Mouse (Mus musculus) right cerebral cortex, adult 2 months (tissue): Measurements from ENCODE around the gene Map3k5.
A peak's percentile ranks its signal among the peaks of the same experiment; 100 is the strongest.

Experiments
- DNase-seq, 2 experiments: peaks; one replicate each; pipeline ENCODE4 v3.0.0; 2021 to 2022; ENCODE audit warnings: low spot score in 2 of 2

Map3k5 gene

DNA sequence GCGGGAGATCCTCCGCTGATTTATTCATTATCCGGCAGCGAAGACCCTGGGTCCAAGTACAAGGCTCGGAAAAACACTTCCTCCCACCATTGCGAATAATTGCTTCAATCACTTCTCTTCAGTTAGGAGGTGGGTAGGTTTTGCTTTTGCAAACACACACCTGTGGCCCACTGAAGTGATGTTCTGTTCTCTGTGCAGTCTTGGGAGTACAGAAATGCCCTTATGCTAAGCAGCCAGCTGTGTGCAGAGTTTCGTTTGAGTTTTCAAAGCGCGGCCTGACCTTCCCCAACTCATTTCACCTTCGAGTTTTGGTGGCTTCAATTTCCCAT lies 987 bp downstream of the Map3k5 start:
- peak in 1 of 2 experiments; percentile 36 for DNase-seq

DNA sequence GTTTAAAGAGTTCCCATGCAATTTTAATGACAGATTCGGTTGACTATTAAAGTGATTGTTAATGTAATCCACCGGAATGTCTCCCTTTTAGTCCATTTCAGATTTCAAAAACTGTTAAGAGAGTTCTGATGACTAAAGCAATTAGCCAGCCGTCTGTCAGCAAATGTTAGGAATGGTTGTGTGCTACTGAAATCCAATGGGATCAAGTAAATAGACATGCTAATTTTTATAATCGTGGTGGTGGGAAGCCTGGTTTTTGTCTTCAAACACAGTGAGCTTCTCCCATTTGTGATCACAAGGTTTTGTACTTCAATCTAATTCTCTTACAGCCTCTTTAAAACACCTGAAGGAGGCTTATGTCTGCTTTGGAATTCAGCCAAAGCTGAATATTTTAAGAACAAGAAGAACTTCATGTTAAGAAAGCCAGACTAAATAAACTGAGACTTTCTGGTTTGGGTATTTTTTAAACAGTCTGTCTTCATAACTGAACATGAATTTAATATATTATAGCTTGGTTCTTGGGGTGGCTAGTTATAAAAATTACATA lies 1.6 kb downstream of the Map3k5 start:
- no peak for DNase-seq

DNA sequence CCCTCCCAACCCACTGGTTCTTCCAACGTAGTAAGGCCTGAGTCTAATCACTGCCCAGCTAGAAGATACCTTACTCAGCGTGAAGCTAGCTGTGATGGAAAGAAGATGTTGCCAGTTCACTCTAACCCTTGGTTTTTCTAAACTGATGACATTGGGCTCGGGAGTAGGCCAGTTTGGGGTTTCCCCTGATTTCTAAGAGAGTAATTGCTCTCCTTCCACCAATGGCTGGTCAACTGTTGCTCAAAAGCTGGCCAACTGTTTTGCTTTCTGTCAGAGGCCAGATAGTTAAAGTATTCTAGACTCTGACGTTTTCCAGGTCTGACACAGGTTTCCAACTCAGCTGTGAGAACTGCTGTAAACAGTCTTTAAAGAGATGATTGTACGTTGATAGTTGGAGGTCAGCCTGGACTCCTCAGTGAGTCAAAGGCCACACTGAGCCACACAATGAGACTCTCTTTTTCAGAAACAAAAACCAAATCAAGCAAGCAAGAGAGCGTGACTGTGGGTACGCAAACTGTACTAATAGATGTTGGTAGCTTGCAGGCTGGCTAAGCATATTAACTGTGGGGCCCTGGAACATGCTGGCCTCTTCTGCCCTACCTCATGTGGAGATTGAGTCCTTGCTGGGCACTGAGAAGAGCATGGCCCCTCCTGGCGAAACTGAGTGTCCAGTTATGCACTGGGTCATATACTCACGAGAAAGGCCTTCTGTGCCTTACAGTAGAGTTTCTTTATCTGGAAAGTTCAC lies 2.9 kb downstream of the Map3k5 start:
- no peak for DNase-seq

DNA sequence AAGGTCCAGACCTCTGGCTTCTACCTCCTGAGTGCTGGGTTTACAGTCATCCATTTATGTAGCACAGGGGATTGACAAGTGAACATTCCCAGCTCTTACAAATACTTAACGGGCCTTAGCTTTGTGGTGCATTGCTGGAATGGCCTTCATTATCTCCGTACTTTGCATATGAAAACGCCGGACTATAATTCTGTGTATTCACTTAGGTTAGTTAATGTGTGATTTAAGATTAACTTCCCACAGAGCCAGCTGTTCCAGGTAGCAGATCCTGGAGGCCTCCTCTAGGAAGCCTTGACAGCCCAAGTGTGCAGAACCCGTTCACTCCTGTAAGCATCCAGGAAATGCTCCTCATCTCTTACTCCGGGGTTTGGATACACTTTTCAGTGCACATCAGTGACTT lies 4.5 kb downstream of the Map3k5 start:
- no peak for DNase-seq

DNA sequence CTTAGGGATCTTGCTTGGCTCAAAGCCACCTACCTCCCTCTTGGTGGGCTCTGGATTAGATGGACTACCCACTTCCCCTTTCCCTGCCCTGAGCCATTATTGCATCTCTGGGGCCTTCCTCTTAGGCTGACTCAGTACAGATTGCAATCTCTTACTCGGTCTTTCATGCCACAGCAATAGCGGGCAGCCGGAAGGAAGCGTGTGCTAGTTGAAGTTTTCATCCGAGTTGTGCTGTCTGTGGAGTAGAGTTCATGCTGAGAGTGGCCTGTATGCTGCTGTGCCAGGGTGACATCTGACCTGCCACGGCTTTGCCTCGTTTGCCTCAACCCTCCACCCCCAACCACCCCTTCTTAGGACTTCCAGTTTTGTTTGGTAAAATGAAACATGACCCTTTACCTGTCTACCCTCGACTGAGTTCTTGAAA lies 5.0 kb downstream of the Map3k5 start:
- DNase-seq = peak in 1 of 2 experiments; percentile 15

DNA sequence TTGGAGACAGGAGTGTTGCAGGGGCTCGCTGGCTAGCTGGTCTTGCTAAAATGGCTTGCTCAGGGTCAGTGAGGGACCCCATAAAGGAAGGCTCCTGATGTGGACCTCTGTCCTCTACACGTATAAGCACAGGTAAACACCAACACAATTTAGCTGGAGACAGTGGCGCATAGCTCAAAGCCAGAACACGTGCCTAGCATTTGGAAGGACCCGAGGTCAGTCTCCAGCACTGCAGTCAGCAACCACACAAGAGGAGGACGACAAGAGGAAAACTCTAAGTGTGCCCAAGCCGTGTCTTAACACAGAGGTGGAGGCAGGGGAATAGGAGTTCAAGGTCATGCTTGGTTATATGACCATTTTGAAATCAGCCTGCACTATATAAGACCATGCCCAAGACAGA lies 5.9 kb downstream of the Map3k5 start:
- DNase-seq = no peak

DNA sequence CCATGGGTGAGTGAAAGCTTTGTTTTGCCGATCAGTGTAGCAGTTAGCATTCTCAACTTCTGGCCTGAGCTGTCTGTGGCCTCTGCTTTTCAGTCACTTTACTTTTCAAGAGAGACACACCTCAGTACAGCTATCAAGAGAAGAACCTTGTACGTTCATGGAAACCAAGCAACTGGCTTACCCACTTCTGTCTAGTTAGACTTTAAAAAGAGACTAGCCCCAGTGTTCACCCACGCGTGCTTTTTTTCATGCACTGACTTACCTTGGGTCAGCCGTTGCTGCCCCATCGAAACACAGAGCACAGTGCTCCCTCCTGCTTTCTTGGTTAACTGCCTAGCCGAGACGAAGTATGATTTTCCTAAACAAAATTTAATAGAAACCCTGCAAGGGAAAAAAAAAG lies 6.4 kb downstream of the Map3k5 start:
- peak in 1 of 2 experiments; percentile 15 for DNase-seq

DNA sequence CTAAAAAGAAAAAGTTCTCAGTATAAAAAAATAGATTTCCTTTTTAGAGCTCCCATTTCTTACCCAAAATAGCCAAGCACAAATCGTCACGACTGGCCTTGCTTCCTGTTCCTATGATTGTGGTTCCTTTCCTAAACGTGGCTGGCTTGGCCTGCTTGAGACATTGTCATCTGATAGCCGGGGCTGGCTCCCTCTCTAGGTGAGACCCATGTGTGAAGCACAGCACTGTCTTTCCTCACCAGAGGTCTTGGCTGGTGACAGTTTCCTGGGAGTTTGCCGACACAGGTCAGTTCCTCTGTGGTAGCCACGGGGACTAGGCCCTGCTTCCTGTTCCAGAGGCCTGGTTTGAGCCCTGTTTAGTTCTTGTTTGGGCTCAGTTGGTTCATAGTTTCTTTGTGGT lies 6.8 kb downstream of the Map3k5 start:
- peak; percentile 47 to 64 for DNase-seq

DNA sequence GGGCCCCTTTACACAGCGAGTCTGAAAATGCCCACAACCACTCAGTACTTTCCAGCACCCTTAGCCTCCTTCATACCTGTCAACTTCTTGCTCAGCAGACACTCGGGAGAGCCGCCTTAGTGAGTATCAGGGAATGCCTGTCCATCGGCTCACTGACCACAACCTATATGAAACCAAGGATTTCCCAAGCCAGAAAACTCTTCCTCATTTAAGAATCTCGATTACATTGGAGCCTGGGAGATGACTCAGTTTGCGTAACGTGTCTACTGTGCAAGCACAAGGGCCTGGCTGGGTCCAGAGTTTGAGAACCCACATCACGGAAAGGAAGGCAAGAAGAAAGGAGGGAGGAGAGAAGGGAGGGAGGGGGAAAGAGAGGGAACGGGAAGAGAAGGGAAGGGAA lies 7.6 kb downstream of the Map3k5 start:
- DNase-seq = no peak

DNA sequence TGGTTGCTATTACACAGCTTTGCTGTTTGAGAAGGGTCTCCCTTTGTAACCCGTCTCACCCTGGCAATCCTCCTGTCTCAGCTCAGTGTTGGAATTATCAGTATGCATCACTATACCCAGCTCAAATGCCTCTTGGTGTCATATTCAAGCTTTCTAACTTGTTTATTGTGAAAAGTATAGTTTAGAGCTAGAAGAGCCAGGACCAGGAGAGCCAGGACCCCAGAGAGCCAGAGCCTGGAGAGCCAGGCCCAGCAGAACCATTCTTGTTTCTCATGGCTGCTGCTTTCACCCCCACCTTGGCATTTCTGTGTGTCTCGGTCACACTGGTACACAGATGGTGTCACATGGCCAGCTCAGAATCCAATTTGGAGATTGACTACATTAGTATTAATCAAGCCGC lies 8.3 kb downstream of the Map3k5 start:
- DNase-seq = no peak

DNA sequence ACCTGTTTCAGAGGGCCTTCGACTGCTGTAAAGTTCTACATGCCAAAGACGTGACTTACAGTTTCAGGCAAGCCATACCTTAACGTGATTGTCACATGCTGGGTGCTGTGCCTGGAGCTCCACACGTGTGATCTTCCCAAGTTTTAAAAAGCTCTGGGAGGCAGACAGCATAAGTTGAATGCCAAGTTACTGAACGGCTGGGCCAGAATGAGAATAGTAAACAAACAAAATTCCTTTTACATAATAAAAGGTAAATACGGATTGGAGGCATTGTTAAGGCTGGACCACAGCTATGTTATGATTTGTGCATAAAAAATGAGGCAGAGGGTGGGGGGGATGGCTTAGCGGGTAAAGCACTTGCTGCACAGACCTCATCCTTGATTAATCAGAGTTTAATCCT lies 11.4 kb downstream of the Map3k5 start:
- DNase-seq = no peak

DNA sequence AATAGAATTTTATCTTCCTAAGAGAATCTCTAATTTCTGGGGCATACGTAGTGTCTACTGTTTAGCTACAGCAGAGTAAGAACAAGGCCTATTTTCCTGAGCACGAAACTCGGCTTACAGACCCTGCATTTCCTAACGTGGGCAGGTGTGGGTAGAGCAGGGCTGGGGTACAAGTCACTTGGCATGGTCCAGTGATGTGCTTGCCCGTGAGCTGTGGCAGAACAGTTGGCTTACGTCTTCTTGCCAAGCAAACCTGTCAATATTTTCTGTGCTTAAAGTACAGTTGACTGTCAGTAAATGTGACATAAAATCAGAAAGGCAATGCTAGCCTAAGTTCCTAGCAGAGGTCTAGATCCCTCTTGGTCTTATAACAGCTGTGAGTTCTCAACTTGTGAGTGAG lies 12.4 kb downstream of the Map3k5 start:
- no peak for DNase-seq

DNA sequence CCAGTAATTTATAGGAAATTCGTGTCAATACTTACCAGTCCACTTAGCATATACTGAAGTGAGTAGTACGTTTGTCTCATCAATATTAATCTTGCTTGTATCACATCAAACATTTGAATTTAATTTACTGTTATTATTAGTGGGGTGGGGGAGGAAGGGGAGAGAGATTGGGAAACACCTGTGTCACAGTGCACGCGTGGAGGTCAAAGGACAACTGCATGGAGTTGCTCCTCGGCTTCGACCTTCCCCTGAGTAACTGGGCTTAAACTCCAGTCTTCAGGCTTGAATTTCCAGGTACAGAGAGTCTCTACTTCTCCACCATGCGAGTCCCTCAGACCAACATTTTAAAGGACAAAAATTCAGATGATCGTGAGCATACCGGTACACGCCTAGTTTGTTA lies 13.2 kb downstream of the Map3k5 start:
- DNase-seq = no peak

DNA sequence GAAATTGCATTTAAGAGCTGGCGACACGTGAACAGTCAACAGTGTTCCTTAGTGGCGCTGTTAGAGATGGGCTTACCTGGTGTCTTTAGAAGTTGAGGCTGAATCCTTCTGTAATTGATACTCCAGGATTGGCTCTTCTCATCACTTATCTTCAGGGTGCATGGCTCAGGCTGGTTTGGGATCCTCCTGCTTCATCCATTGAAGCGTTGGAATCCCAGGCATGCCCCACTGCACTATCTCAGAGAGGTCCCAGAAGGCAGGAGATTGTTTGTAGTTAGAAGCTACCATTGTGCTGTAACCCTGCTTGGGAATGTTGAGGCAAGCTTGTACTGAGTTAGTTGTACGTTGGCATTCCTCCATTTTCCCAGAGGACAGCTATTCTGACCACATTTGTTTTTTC lies 13.6 kb downstream of the Map3k5 start:
- no peak for DNase-seq

DNA sequence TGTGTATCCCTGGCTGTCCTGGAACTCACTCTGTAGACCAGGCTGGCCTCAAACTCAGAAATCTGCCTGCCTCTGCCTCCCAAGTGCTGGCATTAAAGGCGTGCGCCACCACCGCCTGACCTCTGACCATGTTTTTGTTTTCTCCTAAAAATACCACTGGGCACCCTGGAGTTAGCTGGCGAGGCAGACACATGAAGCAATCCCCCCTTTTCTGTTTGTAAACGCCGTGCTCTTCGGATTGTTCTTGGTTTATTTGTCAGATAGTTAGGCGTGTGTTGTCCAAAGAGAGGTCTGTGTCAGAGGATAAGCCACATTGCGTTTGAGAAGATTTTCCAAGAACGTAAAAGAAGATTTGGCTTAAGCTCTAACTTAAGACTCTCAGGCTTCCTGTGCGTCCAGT lies 14.1 kb downstream of the Map3k5 start:
- no peak for DNase-seq

DNA sequence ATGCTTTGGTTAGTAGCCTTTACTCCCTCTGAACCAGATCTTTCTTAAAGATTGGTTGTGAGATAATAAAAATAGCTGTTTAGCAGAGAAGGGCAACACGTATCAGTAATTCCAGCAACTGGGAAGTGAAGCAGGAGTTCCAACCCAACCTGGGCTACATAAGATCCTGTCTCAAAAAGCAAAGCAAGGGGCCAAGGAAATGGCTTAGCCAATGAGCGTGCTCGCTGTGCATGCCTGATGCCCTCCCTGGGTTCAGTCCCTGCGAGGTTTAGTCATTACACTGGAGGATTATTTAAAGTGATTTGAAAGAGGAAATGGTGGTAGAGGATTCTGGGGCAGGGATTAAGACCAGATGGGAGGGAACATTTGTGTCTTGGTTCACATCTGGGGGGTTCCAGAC lies 14.8 kb downstream of the Map3k5 start:
- no peak for DNase-seq

DNA sequence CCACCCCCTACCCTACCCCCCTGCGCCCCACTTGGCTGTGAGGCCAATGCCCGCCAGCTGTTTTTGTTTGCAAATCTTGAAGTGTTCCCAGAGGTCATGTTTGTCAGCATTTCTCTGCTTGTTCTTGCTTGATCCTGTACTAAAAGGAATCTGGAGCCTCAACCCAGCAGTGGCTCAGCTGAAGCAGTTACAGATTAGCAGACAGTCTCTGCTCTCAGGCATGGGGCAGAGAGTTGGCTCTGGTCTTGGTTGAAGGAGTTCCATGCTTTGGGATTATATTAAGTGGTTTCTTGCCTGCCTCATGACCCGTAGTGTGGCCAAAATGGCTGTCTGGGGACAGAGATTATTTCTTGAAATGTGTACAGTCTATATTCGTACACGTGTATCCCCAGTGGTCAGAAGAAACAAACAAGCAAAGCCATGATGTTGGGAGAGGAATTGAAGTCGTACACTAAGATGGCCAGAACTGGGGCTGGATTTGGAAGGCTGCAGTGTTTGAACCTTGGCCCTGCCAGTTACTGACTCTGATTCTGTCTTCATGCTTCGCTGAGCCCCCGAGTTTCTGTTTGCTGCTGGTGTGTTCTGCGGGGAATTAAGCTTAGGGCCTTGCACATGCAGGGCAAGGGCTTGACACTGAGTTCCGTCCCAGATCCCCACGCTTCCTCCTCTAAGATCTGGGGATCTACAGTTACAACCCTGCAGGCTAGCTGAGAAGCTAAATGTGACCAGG lies 18.9 kb downstream of the Map3k5 start:
- no peak for DNase-seq

DNA sequence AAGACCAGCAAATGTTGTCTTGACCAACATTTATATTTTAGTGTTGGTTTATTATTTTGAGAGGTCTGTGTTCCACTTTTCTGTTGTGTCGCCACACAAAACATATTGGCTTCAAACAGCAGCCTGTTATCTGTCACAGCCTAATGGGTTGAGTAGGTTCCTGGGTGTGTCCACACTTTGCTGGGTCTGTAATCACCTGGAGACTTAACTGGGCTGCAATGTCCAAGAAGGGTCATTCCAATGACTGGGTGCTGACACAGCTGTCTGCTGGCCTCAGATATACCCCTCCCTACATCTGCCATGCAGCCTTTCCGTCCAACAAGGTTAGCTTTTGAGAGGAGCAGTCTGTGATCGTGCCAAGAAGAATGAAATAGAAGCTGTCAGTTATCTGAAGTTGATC lies 20.3 kb downstream of the Map3k5 start:
- no peak for DNase-seq

DNA sequence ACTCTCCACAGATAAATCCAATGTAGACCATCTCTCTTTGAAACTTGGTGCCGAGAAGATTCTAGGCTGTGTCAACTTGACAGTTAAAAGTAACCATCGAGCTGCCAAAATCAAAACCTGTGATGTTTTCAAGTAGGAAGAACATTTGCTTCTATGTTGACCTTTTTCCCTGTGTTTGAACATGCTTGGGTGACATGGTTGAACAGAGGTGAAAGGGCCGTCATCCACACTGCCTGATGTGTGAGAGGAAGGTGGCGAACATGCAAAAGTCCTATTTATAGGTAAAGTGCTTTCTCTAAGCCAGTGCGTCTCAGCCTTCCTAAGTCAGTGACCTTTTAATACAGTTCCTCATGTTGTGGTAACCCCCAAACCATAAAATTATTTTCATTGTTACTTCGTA lies 21.5 kb downstream of the Map3k5 start:
- no peak for DNase-seq

DNA sequence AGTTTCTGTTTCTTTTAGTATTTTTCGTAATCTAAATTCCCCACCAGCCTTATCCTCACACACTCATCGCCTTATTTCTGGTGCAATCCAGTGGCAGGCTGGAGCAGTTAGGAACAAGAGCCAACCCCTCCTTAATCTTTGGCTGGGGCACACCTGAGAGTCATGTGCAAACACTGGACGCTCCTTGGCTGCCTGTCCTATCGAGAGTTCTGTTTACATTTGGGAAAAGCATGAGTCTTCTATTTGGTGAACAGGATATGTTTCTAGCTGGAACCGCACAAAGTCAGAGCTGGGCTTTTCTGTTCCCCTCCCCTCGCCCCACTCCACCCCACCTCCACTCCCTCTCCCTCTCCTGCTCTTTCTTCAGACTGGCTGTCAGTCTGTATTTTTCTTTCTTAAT lies 22.5 kb downstream of the Map3k5 start:
- no peak for DNase-seq

DNA sequence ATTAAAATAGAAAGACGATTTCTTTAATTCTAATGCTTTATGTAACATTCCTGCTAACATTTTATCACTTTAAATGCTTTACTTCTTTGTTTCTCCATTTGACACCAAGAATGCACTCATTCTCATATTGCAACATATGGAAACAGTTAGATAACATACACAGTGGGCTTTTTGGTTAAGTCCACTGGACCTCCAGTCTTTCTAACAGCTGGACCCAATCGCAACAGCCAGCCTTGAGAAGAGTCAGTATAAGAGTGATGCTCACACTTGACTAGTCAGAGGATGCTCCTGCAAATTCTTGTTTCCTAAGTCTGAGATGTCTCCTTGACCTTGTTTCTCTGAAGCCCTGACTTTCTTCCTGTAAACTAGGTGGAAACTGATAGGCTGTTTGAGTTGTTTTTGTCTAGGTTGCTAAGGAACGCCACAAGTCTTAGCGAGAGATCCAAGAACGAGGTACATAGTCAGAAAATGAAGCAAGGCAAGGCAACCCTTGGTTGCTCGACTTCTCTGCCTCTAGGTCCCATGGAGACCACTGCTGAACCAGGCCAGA lies 26.6 kb downstream of the Map3k5 start:
- DNase-seq = no peak

DNA sequence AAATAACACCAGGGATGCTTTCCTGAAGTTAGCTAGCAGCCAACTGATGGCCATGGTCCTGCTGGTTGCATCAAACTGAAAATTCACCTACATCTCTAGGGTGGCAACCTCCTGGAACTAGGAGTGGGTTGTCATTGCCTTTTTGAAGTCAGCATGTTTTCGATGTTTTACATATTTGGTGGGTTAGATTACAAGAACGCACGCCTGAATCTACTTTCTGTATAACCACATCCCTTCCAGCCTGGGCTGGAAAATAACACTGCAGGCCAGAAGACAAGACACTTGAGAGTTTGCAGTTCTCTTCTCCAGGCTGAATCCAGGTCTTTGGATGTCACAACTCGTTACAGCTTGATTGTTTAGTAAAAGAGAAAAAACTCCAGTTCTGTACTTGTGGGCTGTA lies 28.5 kb downstream of the Map3k5 start:
- DNase-seq = no peak

DNA sequence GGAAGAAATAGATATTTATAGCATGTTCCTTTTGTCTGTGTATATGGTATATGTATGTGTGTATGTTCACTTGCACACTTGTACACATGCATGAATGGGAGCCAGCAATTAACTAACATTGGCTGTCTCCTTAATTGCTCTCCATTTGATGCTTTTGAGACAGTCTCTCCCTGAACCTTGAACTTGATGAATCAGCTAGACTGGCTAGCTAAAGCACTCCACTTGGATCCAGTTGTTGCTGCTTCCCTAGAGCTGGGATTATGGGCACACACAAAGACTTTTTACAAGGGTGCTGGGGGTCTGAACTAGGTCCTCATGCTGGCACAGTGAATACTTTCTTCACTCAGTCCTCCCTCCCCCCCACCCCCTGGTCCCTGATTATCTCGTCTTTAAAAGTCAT lies 28.9 kb downstream of the Map3k5 start:
- no peak for DNase-seq
